Mouse (Mus musculus) thymus, adult 2 months (tissue): ENCODE data around the gene Ergic3.

Experiments used
- CTCF ChIP-seq: fragments of 200-500 bp; IDR thresholded peaks from 2 replicates; pipeline ENCODE4 v1.5.1; 2012; ENCODE audit warnings: mild to moderate bottlenecking, control low read depth, low read length, moderate library complexity, borderline replicate concordance; ENCODE audit not compliant: control insufficient read depth, poor library complexity, insufficient read depth; ENCODE audit errors: extremely low read depth
- POLR2A ChIP-seq: fragments of 200-500 bp; IDR thresholded peaks from 2 replicates; pipeline ENCODE4 v1.6.1; 2012; ENCODE audit warnings: mild to moderate bottlenecking, low read length, control low read depth, moderate library complexity; ENCODE audit not compliant: control insufficient read depth, poor library complexity, insufficient read depth; ENCODE audit errors: extremely low read depth

GRCm38 (mm10) chr2:156005393-156005792, 2.5 kb upstream of the Ergic3 start:
- no peak for TF ChIP-seq CTCF
- no peak for TF ChIP-seq POLR2A
